Mouse (Mus musculus) CH12.LX (cell line): ENCODE data around the gene Dcaf4.

Experiments used
- CTCF ChIP-seq, 2 experiments: IDR thresholded peaks in 1 of 2; conservative IDR thresholded peaks in 1 of 2; 2 replicates each; pipeline ENCODE4 v1.5.1; 2011 to 2012; ENCODE audit warnings: low read depth in 2 of 2, low read length in 2 of 2, improper control_type of control experiment in 1 of 2, inconsistent platforms in 1 of 2, mild to moderate bottlenecking in 1 of 2, moderate library complexity in 1 of 2
- EP300 ChIP-seq: IDR thresholded peaks from 2 replicates; pipeline ENCODE4 v1.6.1; 2011; ENCODE audit warnings: low read length, improper control_type of control experiment
- ETS1 ChIP-seq: conservative IDR thresholded peaks from 2 replicates; pipeline ENCODE4 v1.6.1; 2012; ENCODE audit warnings: low read depth, mild to moderate bottlenecking, inconsistent platforms, low read length, improper control_type of control experiment, moderate library complexity
- GABPA ChIP-seq: IDR thresholded peaks from 2 replicates; pipeline ENCODE4 v1.6.1; 2012; ENCODE audit warnings: low read depth, low read length, improper control_type of control experiment, inconsistent platforms; ENCODE audit not compliant: insufficient replicate concordance
- MAX ChIP-seq: IDR thresholded peaks from 2 replicates; pipeline ENCODE4 v1.6.1; 2011; ENCODE audit warnings: low read length, improper control_type of control experiment
- MAZ ChIP-seq: IDR thresholded peaks from 2 replicates; pipeline ENCODE4 v1.6.1; 2012; ENCODE audit warnings: low read depth, mild to moderate bottlenecking, inconsistent platforms, low read length, improper control_type of control experiment, moderate library complexity
- NELFE ChIP-seq: IDR thresholded peaks from 2 replicates; pipeline ENCODE4 v1.6.1; 2011; ENCODE audit warnings: low read depth, low read length, improper control_type of control experiment
- POLR2A ChIP-seq: IDR thresholded peaks from 2 replicates; pipeline ENCODE4 v1.6.1; 2011; ENCODE audit warnings: low read depth, mild to moderate bottlenecking, improper control_type of control experiment, low read length
- POLR2AphosphoS2 ChIP-seq: IDR thresholded peaks from 2 replicates; pipeline ENCODE4 v1.6.1; 2011; ENCODE audit warnings: low read depth, low read length, improper control_type of control experiment
- SIN3A ChIP-seq: IDR thresholded peaks from 2 replicates; pipeline ENCODE4 v1.6.1; 2012; ENCODE audit warnings: low read length, improper control_type of control experiment, inconsistent platforms
- ZNF384 ChIP-seq: IDR thresholded peaks from 2 replicates; pipeline ENCODE4 v1.6.1; 2012; ENCODE audit warnings: low read depth, low read length, improper control_type of control experiment, inconsistent platforms

DNA sequence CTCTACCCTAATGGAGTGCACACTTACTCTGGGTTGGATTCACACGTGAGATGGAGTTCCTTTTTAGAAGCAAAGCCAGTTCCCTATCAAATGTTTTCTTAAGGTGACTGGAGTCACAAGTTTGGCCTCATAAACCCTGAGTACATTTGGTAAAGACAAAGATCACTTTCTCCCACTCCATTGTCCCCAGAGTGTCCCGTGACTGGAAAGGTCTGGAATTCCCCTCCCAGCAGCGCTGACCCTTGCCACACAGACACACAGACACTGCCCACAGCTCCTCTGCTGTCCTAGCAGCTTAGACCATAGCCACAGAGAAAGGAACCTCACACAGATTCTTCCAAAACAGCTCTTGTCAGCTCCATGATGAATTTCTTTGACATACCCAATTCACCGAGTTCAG, 61.8 kb downstream of the Dcaf4 start:
- TF ChIP-seq NELFE (no peak), CTCF (conservative IDR thresholded peaks at IDR 0.05 in 1 of 2, IDR thresholded peaks at IDR 0.05 in 1 of 2; ENCODE audit: low read depth in 2 of 2, low read length in 2 of 2) (no peak), POLR2A (no peak), MAX (no peak), GABPA (no peak), EP300 (no peak), POLR2AphosphoS2 (no peak), MAZ (no peak), ETS1 (no peak), SIN3A (no peak), ZNF384 (no peak)
